Mouse (Mus musculus) B cell, adult 67 days (primary cell): ENCODE data around the gene Zfp280c. TPM values are rescaled to one million over a fixed set of nuclear protein-coding genes. Genes with fewer than 3 reads are reported as not detected.

Experiments
- total RNA-seq, 2 experiments: library from RNA; stranded (reverse); gene quantifications; 4 replicates each; pipeline ENCODE4 v1.2.4; 2023

Gene Zfp280c
- 10 to 100 TPM; 26.8 to 29.4 TPM for total RNA-seq

GRCm38 (mm10) chrX:48594099-48594760 lies at the start of gene Zfp280c:
Gene Zfp280c (minus strand): TSS chrX:48594504.

GRCm38 (mm10) chrX:48623379-48624053 lies 29.2 kb upstream of the Zfp280c start, which contains the start of gene Slc25a14:
Gene Slc25a14 (plus strand): TSS chrX:48623413.

GRCm38 (mm10) chrX:48518808-48519548 lies 75.3 kb downstream of the Zfp280c start, which contains the start of gene Rab33a:
Gene Rab33a (plus strand): TSS chrX:48519285.

GRCm38 (mm10) chrX:48513166-48513807 lies 81.0 kb downstream of the Zfp280c start, which contains the start of gene Aifm1:
Gene Aifm1 (minus strand): TSS chrX:48513563.

Other genes with a start within 250 kb of the Zfp280c start
- gene Elf4, start 131.4 kb downstream of the Zfp280c start, total RNA-seq: 100 to 1,000 TPM in 1 of 2 experiments, 10 to 100 TPM in 1; 96.8 to 118 TPM
- gene Aifm1, start 80.9 kb downstream of the Zfp280c start, total RNA-seq: 10 to 100 TPM; 23.5 to 24.3 TPM
- not detected for gene Rab33a, start 75.2 kb downstream of the Zfp280c start, total RNA-seq
- 1 to 10 TPM; 5.6 to 5.9 TPM for gene Slc25a14, start 28.9 kb upstream of the Zfp280c start, total RNA-seq
- not detected for gene Gpr119, start 80.0 kb upstream of the Zfp280c start, total RNA-seq
- 1 to 10 TPM; 6.6 to 9.4 TPM for gene Rbmx2, start 100.5 kb upstream of the Zfp280c start, total RNA-seq